19 mouse cellular contexts compared by ENCODE assay signal in the genomic region with DNA sequence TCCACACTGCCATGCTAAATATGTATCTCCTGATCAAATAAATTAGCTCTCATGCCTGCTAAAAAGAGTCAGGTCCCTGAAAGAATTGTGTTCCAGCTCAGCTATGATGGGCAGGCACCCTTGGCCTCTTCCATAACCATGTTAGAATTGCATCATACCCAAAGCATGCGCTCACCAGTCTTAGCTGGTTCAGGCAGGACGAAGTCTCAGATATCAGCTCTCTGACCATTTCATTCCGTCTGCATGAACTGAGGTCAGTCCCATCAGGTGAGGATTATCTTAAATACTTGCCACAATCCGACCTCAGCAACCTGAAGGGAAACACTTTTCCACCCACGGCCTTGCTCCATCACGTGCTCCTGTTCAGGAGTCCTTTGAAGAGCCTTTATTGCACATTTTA.
DNase-seq lines count a peak whose midpoint lies in the region; ATAC-seq lines count a peak whose summit lies in the region.
"Had no signal": no experiment of that assay in that cellular context is flagged by ENCODE, and none has a peak within 500 bp of the region (broad histone marks: within the 10 kb centered on the region; RNA-seq: fewer than 3 reads in every experiment).

No protein-coding gene starts in this region.

- DNase-seq in NIH3T3 (ENCODE audit: low read depth): peak; percentile 9
- peak; percentile 23 for DNase-seq in yolk sac, embryonic 10.5 days (ENCODE audit: low spot score)
- DNase-seq: adrenal gland, postnatal 36 days; cerebellum, adult 9-10 months; forebrain, postnatal 0 days; kidney, adult 18-20 months; kidney, postnatal 4 days; liver, embryonic 13.5 days; thymus, postnatal 14 days had no signal

- H3K36me3 ChIP-seq in heart, embryonic 11.5 days (ENCODE audit: control insufficient read depth, insufficient read depth, low read length): no peaks in the 10 kb centered on the region
- H3K36me3 ChIP-seq in heart, embryonic 12.5 days: no peaks in the 10 kb centered on the region
- H3K36me3 ChIP-seq in liver, embryonic 16.5 days (ENCODE audit: control insufficient read depth, insufficient read depth): no peaks in the 10 kb centered on the region
- no peaks in the 10 kb centered on the region for H3K36me3 ChIP-seq in liver, embryonic 12.5 days
- H3K36me3 ChIP-seq: forebrain, embryonic 10.5 days; heart, embryonic 15.5 days; liver, embryonic 13.5 days; lung, embryonic 15.5 days; midbrain, embryonic 15.5 days had no signal

- no peak overlapping the region for H3K4me3 ChIP-seq in heart, embryonic 11.5 days (ENCODE audit: low read depth, low read length)
- H3K4me3 ChIP-seq in heart, embryonic 12.5 days: no peak overlapping the region
- no peak overlapping the region for H3K4me3 ChIP-seq in liver, embryonic 16.5 days (ENCODE audit: low read depth, low read length)
- no peak overlapping the region for H3K4me3 ChIP-seq in liver, embryonic 12.5 days
- H3K4me3 ChIP-seq: forebrain, embryonic 10.5 days; heart, embryonic 15.5 days; liver, embryonic 13.5 days; lung, embryonic 15.5 days; midbrain, embryonic 15.5 days had no signal

- no peak for ATAC-seq in heart, embryonic 11.5 days (replicated peaks; ENCODE audit: insufficient number of reproducible peaks, low FRiP score, low TSS enrichment)
- ATAC-seq in heart, embryonic 12.5 days (ENCODE audit: insufficient number of reproducible peaks, low FRiP score): no peak
- ATAC-seq in liver, embryonic 16.5 days (ENCODE audit: low read depth): 0 out of 2 replicates have a peak, but pooled peaks have one; percentile 24
- ATAC-seq in liver, embryonic 12.5 days: no peak
- no peak for ATAC-seq in monocyte, adult 5-6 weeks (replicated peaks; ENCODE audit: insufficient number of reproducible peaks, low FRiP score, low TSS enrichment, poor library complexity, severe bottlenecking)
- ATAC-seq: forebrain, postnatal 0 days; midbrain, embryonic 15.5 days had no signal

- H3K4me1 ChIP-seq in heart, embryonic 11.5 days (ENCODE audit: control insufficient read depth, insufficient read depth, low read length): peaks cover 15% of the 10 kb centered on the region
- peaks cover 35% of the 10 kb centered on the region for H3K4me1 ChIP-seq in heart, embryonic 12.5 days (replicated peaks)
- peaks cover 2% of the 10 kb centered on the region for H3K4me1 ChIP-seq in liver, embryonic 16.5 days (ENCODE audit: control insufficient read depth, low read depth, low read length)
- H3K4me1 ChIP-seq in liver, embryonic 12.5 days: peaks cover 27% of the 10 kb centered on the region
- H3K4me1 ChIP-seq: lung, embryonic 15.5 days; midbrain, embryonic 15.5 days had no signal

- H3K9ac ChIP-seq in heart, embryonic 11.5 days (ENCODE audit: low read depth, low read length): no peak overlapping the region
- no peak overlapping the region for H3K9ac ChIP-seq in heart, embryonic 12.5 days
- H3K9ac ChIP-seq in liver, embryonic 16.5 days (ENCODE audit: low read depth, low read length): no peak overlapping the region
- H3K9ac ChIP-seq in liver, embryonic 12.5 days: no peak overlapping the region
- H3K9ac ChIP-seq: forebrain, postnatal 0 days; heart, embryonic 15.5 days; liver, embryonic 13.5 days; lung, embryonic 15.5 days; midbrain, embryonic 15.5 days had no signal

- H3K9me3 ChIP-seq in heart, embryonic 11.5 days (replicated peaks; ENCODE audit: control insufficient read depth, low read length): no peaks in the 10 kb centered on the region
- H3K9me3 ChIP-seq in heart, embryonic 12.5 days (replicated peaks): no peaks in the 10 kb centered on the region
- no peaks in the 10 kb centered on the region for H3K9me3 ChIP-seq in liver, embryonic 16.5 days (replicated peaks; ENCODE audit: control insufficient read depth, low read length)
- no peaks in the 10 kb centered on the region for H3K9me3 ChIP-seq in liver, embryonic 12.5 days (replicated peaks)
- H3K9me3 ChIP-seq: forebrain, embryonic 10.5 days; heart, embryonic 15.5 days; liver, embryonic 13.5 days; lung, embryonic 15.5 days; midbrain, embryonic 15.5 days had no signal

- no peaks in the 10 kb centered on the region for H3K27me3 ChIP-seq in heart, embryonic 11.5 days (ENCODE audit: control insufficient read depth, insufficient read depth, low read length)
- H3K27me3 ChIP-seq in heart, embryonic 12.5 days (replicated peaks): no peaks in the 10 kb centered on the region
- no peaks in the 10 kb centered on the region; the same call in 1 of the 2 replicates for H3K27me3 ChIP-seq in liver, embryonic 16.5 days (ENCODE audit: control insufficient read depth, insufficient read depth, low read depth, low read length)
- no peaks in the 10 kb centered on the region for H3K27me3 ChIP-seq in liver, embryonic 12.5 days (replicated peaks)
- H3K27me3 ChIP-seq: heart, embryonic 15.5 days; liver, embryonic 13.5 days; lung, embryonic 15.5 days; midbrain, embryonic 15.5 days had no signal

- 54% methylated on average over 6 of the region's 6 CpGs for WGBS in heart, embryonic 11.5 days (ENCODE audit: insufficient replicate concordance)
- WGBS in heart, embryonic 12.5 days: 50% methylated on average over 6 of the region's 6 CpGs
- 63% methylated on average over 6 of the region's 6 CpGs for WGBS in liver, embryonic 16.5 days (ENCODE audit: insufficient replicate concordance)
- WGBS in liver, embryonic 12.5 days (ENCODE audit: insufficient replicate concordance): 67% methylated on average over 6 of the region's 6 CpGs

- no peak overlapping the region for H3K4me2 ChIP-seq in heart, embryonic 11.5 days
- H3K4me2 ChIP-seq in heart, embryonic 12.5 days: no peak overlapping the region
- H3K4me2 ChIP-seq in liver, embryonic 16.5 days (ENCODE audit: low read depth, low read length): no peak overlapping the region
- no peak overlapping the region for H3K4me2 ChIP-seq in liver, embryonic 12.5 days
- H3K4me2 ChIP-seq: heart, embryonic 15.5 days; liver, embryonic 13.5 days; lung, embryonic 15.5 days; midbrain, embryonic 15.5 days had no signal

- H3K27ac ChIP-seq in heart, embryonic 11.5 days (ENCODE audit: low read depth, low read length): 0 out of 2 replicates have a peak overlapping the region, but pooled peaks have one; percentile 46
- H3K27ac ChIP-seq in heart, embryonic 12.5 days (ENCODE audit: poor library complexity, severe bottlenecking): no peak overlapping the region
- no peak overlapping the region for H3K27ac ChIP-seq in liver, embryonic 16.5 days (ENCODE audit: low read length)
- H3K27ac ChIP-seq in liver, embryonic 12.5 days: no peak overlapping the region
- H3K27ac ChIP-seq: forebrain, embryonic 10.5 days; heart, embryonic 15.5 days; liver, embryonic 13.5 days; lung, embryonic 15.5 days; macrophage; midbrain, embryonic 15.5 days had no signal
